Mouse (Mus musculus): ENCODE measurements at regions not wholly inside any gene's neighbourhood (a gene's known extent, or its start where the extent isn't known, plus 50 kb on each side); places are given as distances from the start of the nearest gene placed in this dataset.

DNA sequence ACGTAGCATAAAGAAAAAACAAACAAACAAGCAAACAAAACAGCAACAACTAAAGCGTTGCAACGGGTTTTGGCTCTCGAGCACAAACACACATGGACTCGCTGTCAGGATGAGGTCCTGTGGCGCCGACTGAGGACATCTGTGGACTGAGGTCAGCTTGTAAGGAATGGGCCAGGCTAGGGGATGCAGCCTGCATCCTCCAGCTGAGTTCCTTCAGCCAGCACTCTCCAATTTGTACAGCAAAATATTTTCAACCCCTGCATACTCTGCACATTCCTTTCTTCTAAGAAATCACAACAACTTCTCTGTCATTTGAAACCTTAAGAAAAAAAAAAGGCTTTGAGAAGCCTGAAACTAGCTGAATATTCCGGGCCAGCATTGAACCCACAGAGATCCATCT is 78.5 kb upstream of the Krr1 start:
- no peak for TF ChIP-seq CTCF (IDR thresholded peaks at IDR 0.05)
- peak; percentile 53; the same call in 1 of the 2 replicates for TF ChIP-seq EP300 (IDR thresholded peaks at IDR 0.05)

Data from lung, postnatal 0 days (tissue).